Mouse (Mus musculus): ENCODE data around the gene 4931422A03Rik.

The 4931422A03Rik gene

GRCm38 (mm10) chr2:103937670-103938069, 90.5 kb downstream of the 4931422A03Rik start:
- DNase-seq (ENCODE audit: low spot score in 2 of 2), result no peak

GRCm38 (mm10) chr2:103936666-103937065, 91.5 kb downstream of the 4931422A03Rik start:
- DNase-seq (ENCODE audit: low spot score in 2 of 2), result no peak

- DNase-seq (ENCODE audit: low spot score in 2 of 2), result no peak
Measured at GRCm38 (mm10) chr2:103935691-103936435, 92.3 kb downstream of the 4931422A03Rik start.

- DNase-seq (ENCODE audit: low spot score in 2 of 2), result no peak
Measured at GRCm38 (mm10) chr2:103934670-103935069, 93.5 kb downstream of the 4931422A03Rik start.

GRCm38 (mm10) chr2:103934270-103934669, 93.9 kb downstream of the 4931422A03Rik start:
- no peak for DNase-seq (ENCODE audit: low spot score in 2 of 2)

GRCm38 (mm10) chr2:103932480-103932879, 95.7 kb downstream of the 4931422A03Rik start:
- no peak for DNase-seq (ENCODE audit: low spot score in 2 of 2)

- DNase-seq (ENCODE audit: low spot score in 2 of 2), result no peak
Measured at GRCm38 (mm10) chr2:103932025-103932424, 96.1 kb downstream of the 4931422A03Rik start.

- DNase-seq (ENCODE audit: low spot score in 2 of 2), result peak in 1 of 2 experiments; percentile 43
Measured at GRCm38 (mm10) chr2:103931511-103931911, 96.7 kb downstream of the 4931422A03Rik start.

- DNase-seq (ENCODE audit: low spot score in 2 of 2), result no peak
Measured at GRCm38 (mm10) chr2:103930306-103931019, 97.7 kb downstream of the 4931422A03Rik start.

- DNase-seq (ENCODE audit: low spot score in 2 of 2), result no peak
Measured at GRCm38 (mm10) chr2:103927610-103928145, 100.5 kb downstream of the 4931422A03Rik start.

GRCm38 (mm10) chr2:103926586-103927113, 101.5 kb downstream of the 4931422A03Rik start:
- no peak for DNase-seq (ENCODE audit: low spot score in 2 of 2)

- DNase-seq (ENCODE audit: low spot score in 2 of 2), result no peak
Measured at GRCm38 (mm10) chr2:103919488-103919887, 108.7 kb downstream of the 4931422A03Rik start.

GRCm38 (mm10) chr2:103918375-103918774, 109.8 kb downstream of the 4931422A03Rik start:
- DNase-seq (ENCODE audit: low spot score in 2 of 2), result no peak

GRCm38 (mm10) chr2:103917375-103917774, 110.8 kb downstream of the 4931422A03Rik start:
- DNase-seq (ENCODE audit: low spot score in 2 of 2), result no peak
